Mouse (Mus musculus): Measurements from ENCODE around the gene Lipc. TPM values are rescaled to one million over a fixed set of nuclear protein-coding genes. Genes with fewer than 3 reads are reported as not detected.
A peak's percentile ranks its signal among the peaks of the same experiment; 100 is the strongest.

The Lipc gene
- not detected in 2 replicates for polyA plus RNA-seq (2016; fragmentation: Nextera tagmentation; extraction: Ambion mirVana)

- ATAC-seq (ENCODE audit: low FRiP score) = no peak
- H3K27ac ChIP-seq = no peak within 1 kb of the TSS
- H3K36me3 ChIP-seq (replicated peaks) = no peaks in the 10 kb centered on the region
- no peak within 1 kb of the TSS for H3K9ac ChIP-seq
- H3K9me3 ChIP-seq = no peaks in the 10 kb centered on the region
- no peak within 1 kb of the TSS for H3K4me2 ChIP-seq
- 93% methylated on average over 4 of the region's 4 CpGs for WGBS
- H3K4me3 ChIP-seq (replicated peaks) = no peak within 1 kb of the TSS
- H3K27me3 ChIP-seq = no peaks in the 10 kb centered on the region
- no peaks in the 10 kb centered on the region for H3K4me1 ChIP-seq
Measured at GRCm38 (mm10) chr9:70952126-70952525, at the start of gene Lipc. Lipc (minus strand) TSS chr9:70952226.

- H3K9me3 ChIP-seq = no peaks in the 10 kb centered on the region
- WGBS = 88% methylated on average over 4 of the region's 4 CpGs
Measured at GRCm38 (mm10) chr9:70999161-70999560, 47.1 kb upstream of the Lipc start.

GRCm38 (mm10) chr9:70998719-70999118 lies 46.7 kb upstream of the Lipc start:
- Histone ChIP-seq H3K27me3 (no peaks in the 10 kb centered on the region), H3K9me3 (no peaks in the 10 kb centered on the region), H3K4me1 (no peaks in the 10 kb centered on the region), H3K27ac (no peak overlapping the region), H3K9ac (no peak overlapping the region), H3K36me3 (replicated peaks) (no peaks in the 10 kb centered on the region), H3K4me3 (replicated peaks) (no peak overlapping the region), H3K4me2 (no peak overlapping the region)
- WGBS = 81% methylated on average over 6 of the region's 6 CpGs
- ATAC-seq (ENCODE audit: low FRiP score) = no peak

More at GRCm38 (mm10) chr9:70999161-70999560, 47.1 kb upstream of the Lipc start:
- H3K27me3 ChIP-seq = no peaks in the 10 kb centered on the region
- no peak for ATAC-seq (ENCODE audit: low FRiP score)
- H3K36me3 ChIP-seq (replicated peaks) = no peaks in the 10 kb centered on the region
- no peak overlapping the region for H3K4me2 ChIP-seq
- no peak overlapping the region for H3K9ac ChIP-seq
- H3K27ac ChIP-seq = no peak overlapping the region
- H3K4me3 ChIP-seq (replicated peaks) = no peak overlapping the region
- H3K4me1 ChIP-seq = no peaks in the 10 kb centered on the region

GRCm38 (mm10) chr9:70993326-70993725 lies 41.3 kb upstream of the Lipc start:
- WGBS = 74% methylated on average over 6 of the region's 6 CpGs
- no peaks in the 10 kb centered on the region for H3K4me1 ChIP-seq
- no peak overlapping the region for H3K4me3 ChIP-seq (replicated peaks)
- no peaks in the 10 kb centered on the region for H3K9me3 ChIP-seq
- no peak overlapping the region for H3K4me2 ChIP-seq
- H3K27ac ChIP-seq = no peak overlapping the region
- H3K9ac ChIP-seq = no peak overlapping the region; the same call in 1 of the 2 replicates
- no peaks in the 10 kb centered on the region for H3K27me3 ChIP-seq
- no peaks in the 10 kb centered on the region for H3K36me3 ChIP-seq (replicated peaks)
- ATAC-seq (ENCODE audit: low FRiP score) = no peak

GRCm38 (mm10) chr9:70991401-70991800 lies 39.4 kb upstream of the Lipc start:
- Histone ChIP-seq H3K27me3 (no peaks in the 10 kb centered on the region), H3K4me3 (replicated peaks) (no peak overlapping the region), H3K36me3 (replicated peaks) (no peaks in the 10 kb centered on the region), H3K9ac (no peak overlapping the region), H3K4me1 (peaks cover 4% of the 10 kb centered on the region; the same call in 1 of the 2 replicates), H3K4me2 (no peak overlapping the region), H3K9me3 (no peaks in the 10 kb centered on the region), H3K27ac (no peak overlapping the region)
- no peak for ATAC-seq (ENCODE audit: low FRiP score)
- WGBS = 88% methylated on average over 5 of the region's 5 CpGs

GRCm38 (mm10) chr9:70987210-70987609 lies 35.2 kb upstream of the Lipc start:
- Histone ChIP-seq H3K27ac (no peak overlapping the region), H3K9me3 (no peaks in the 10 kb centered on the region), H3K4me2 (no peak overlapping the region), H3K4me1 (peaks cover 4% of the 10 kb centered on the region; the same call in 1 of the 2 replicates), H3K27me3 (no peaks in the 10 kb centered on the region), H3K36me3 (replicated peaks) (no peaks in the 10 kb centered on the region), H3K9ac (no peak overlapping the region), H3K4me3 (replicated peaks) (no peak overlapping the region)
- ATAC-seq (ENCODE audit: low FRiP score) = 0 out of 2 replicates have a peak, but pooled peaks have one; percentile 44
- WGBS = 35% methylated on average over 2 of the region's 2 CpGs

- Histone ChIP-seq H3K4me1 (peaks cover 4% of the 10 kb centered on the region; the same call in 1 of the 2 replicates), H3K4me3 (replicated peaks) (no peak overlapping the region), H3K27ac (no peak overlapping the region), H3K9ac (no peak overlapping the region), H3K4me2 (no peak overlapping the region), H3K27me3 (no peaks in the 10 kb centered on the region), H3K9me3 (no peaks in the 10 kb centered on the region), H3K36me3 (replicated peaks) (no peaks in the 10 kb centered on the region)
- no peak for ATAC-seq (ENCODE audit: low FRiP score)
- 79% methylated on average over 3 of the region's 3 CpGs for WGBS
Measured at GRCm38 (mm10) chr9:70982991-70983480, 31.0 kb upstream of the Lipc start.

- ATAC-seq (ENCODE audit: low FRiP score) = no peak
- Histone ChIP-seq H3K9me3 (no peaks in the 10 kb centered on the region), H3K9ac (no peak overlapping the region), H3K4me1 (no peaks in the 10 kb centered on the region), H3K4me3 (replicated peaks) (no peak overlapping the region), H3K27ac (no peak overlapping the region), H3K36me3 (replicated peaks) (no peaks in the 10 kb centered on the region), H3K4me2 (no peak overlapping the region), H3K27me3 (no peaks in the 10 kb centered on the region)
- 100% methylated on average over 1 of the region's 1 CpGs for WGBS
Measured at GRCm38 (mm10) chr9:70981721-70982120, 29.7 kb upstream of the Lipc start.

GRCm38 (mm10) chr9:70979641-70980040 lies 27.6 kb upstream of the Lipc start:
- Histone ChIP-seq H3K27me3 (no peaks in the 10 kb centered on the region), H3K9ac (no peak overlapping the region), H3K9me3 (no peaks in the 10 kb centered on the region), H3K36me3 (replicated peaks) (no peaks in the 10 kb centered on the region), H3K4me1 (no peaks in the 10 kb centered on the region), H3K27ac (no peak overlapping the region), H3K4me3 (replicated peaks) (no peak overlapping the region), H3K4me2 (no peak overlapping the region)
- ATAC-seq (ENCODE audit: low FRiP score) = no peak
- WGBS = 91% methylated on average over 2 of the region's 2 CpGs

GRCm38 (mm10) chr9:70979171-70979570 lies 27.1 kb upstream of the Lipc start:
- ATAC-seq (ENCODE audit: low FRiP score) = no peak
- Histone ChIP-seq H3K27me3 (no peaks in the 10 kb centered on the region), H3K9me3 (no peaks in the 10 kb centered on the region), H3K4me2 (no peak overlapping the region), H3K4me3 (replicated peaks) (no peak overlapping the region), H3K9ac (no peak overlapping the region), H3K27ac (no peak overlapping the region), H3K36me3 (replicated peaks) (no peaks in the 10 kb centered on the region), H3K4me1 (no peaks in the 10 kb centered on the region)
- 93% methylated on average over 5 of the region's 5 CpGs for WGBS

GRCm38 (mm10) chr9:70977392-70977791 lies 25.4 kb upstream of the Lipc start:
- no peaks in the 10 kb centered on the region for H3K4me1 ChIP-seq
- no peak overlapping the region for H3K4me3 ChIP-seq (replicated peaks)
- no peak overlapping the region for H3K4me2 ChIP-seq
- no peaks in the 10 kb centered on the region for H3K27me3 ChIP-seq
- no peaks in the 10 kb centered on the region for H3K9me3 ChIP-seq
- H3K27ac ChIP-seq = no peak overlapping the region
- ATAC-seq (ENCODE audit: low FRiP score) = no peak
- H3K36me3 ChIP-seq (replicated peaks) = no peaks in the 10 kb centered on the region
- WGBS = 70% methylated on average over 1 of the region's 1 CpGs
- no peak overlapping the region for H3K9ac ChIP-seq

- no peak for ATAC-seq (ENCODE audit: low FRiP score)
- whole genome bisulfite sequencing = 88% methylated on average over 2 of the region's 2 CpGs
- no peak overlapping the region for H3K27ac ChIP-seq
- H3K27me3 ChIP-seq = no peaks in the 10 kb centered on the region
- H3K9ac ChIP-seq = no peak overlapping the region
- H3K9me3 ChIP-seq = no peaks in the 10 kb centered on the region
- no peaks in the 10 kb centered on the region for H3K36me3 ChIP-seq (replicated peaks)
- no peak overlapping the region for H3K4me3 ChIP-seq (replicated peaks)
- no peaks in the 10 kb centered on the region for H3K4me1 ChIP-seq
- no peak overlapping the region for H3K4me2 ChIP-seq
Measured at GRCm38 (mm10) chr9:70975921-70976320, 23.9 kb upstream of the Lipc start.

GRCm38 (mm10) chr9:70973286-70973685 lies 21.3 kb upstream of the Lipc start:
- H3K9ac ChIP-seq = no peak overlapping the region
- H3K4me3 ChIP-seq (replicated peaks) = no peak overlapping the region
- no peaks in the 10 kb centered on the region for H3K27me3 ChIP-seq
- H3K4me2 ChIP-seq = no peak overlapping the region
- no peak overlapping the region for H3K27ac ChIP-seq
- no peaks in the 10 kb centered on the region for H3K36me3 ChIP-seq (replicated peaks)
- no peak for ATAC-seq (ENCODE audit: low FRiP score)
- no peaks in the 10 kb centered on the region for H3K4me1 ChIP-seq
- no peaks in the 10 kb centered on the region for H3K9me3 ChIP-seq

All from forebrain, embryonic 12.5 days (tissue).